Comparison of ENCODE assay signal across 19 mouse cellular contexts in the genomic region with DNA sequence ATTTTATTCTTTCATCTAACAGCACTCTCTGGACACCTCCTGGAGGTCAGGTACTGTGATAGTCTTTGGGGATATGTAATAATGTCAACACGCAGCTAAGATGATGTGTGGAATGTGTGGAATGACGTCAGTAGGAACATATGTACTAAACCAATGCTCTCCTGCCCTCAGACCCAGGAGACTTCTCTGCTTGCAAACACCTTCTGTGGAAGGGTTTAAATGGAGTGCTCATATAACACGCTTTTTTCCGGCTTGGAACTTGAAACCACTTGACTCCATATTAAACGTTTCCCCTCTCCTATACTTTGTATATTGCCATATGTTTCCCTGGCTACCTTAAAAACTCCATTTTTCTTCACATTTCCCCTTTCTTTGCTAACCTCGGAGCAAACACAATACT.
DNase-seq lines count a peak whose midpoint lies in the region; ATAC-seq and TF ChIP-seq lines count a peak whose summit lies in the region.
"Had no signal": no experiment of that assay in that cellular context is flagged by ENCODE, and none has a peak within 500 bp of the region (broad histone marks: within the 10 kb centered on the region; RNA-seq: fewer than 3 reads in every experiment).

No protein-coding gene starts in this region.

- H3K36me3 ChIP-seq in limb, embryonic 12.5 days = no peaks in the 10 kb centered on the region
- H3K36me3 ChIP-seq in limb, embryonic 10.5 days = no peaks in the 10 kb centered on the region
- H3K36me3 ChIP-seq in limb, embryonic 13.5 days = no peaks in the 10 kb centered on the region
- no peaks in the 10 kb centered on the region for H3K36me3 ChIP-seq in heart, adult 2 months (ENCODE audit: control insufficient read depth, insufficient read depth, low read length)
- H3K36me3 ChIP-seq: embryonic facial prominence, embryonic 13.5 days; forebrain, embryonic 15.5 days had no signal

- 47% methylated on average over 6 of the region's 6 CpGs for WGBS in limb, embryonic 12.5 days
- WGBS in limb, embryonic 10.5 days = 89% methylated on average over 6 of the region's 6 CpGs
- WGBS in limb, embryonic 13.5 days = 27% methylated on average over 6 of the region's 6 CpGs
- WGBS in heart, adult 2 months = 66% methylated on average over 6 of the region's 6 CpGs

- no peaks in the 10 kb centered on the region for H3K79me2 ChIP-seq in heart, adult 2 months (replicated peaks; ENCODE audit: control insufficient read depth, insufficient read depth, low read length)

- 0 out of 2 replicates have a peak, but pooled peaks cover 3% of the 10 kb centered on the region for H3K27me3 ChIP-seq in limb, embryonic 12.5 days
- H3K27me3 ChIP-seq in limb, embryonic 10.5 days (ENCODE audit: low read depth, poor library complexity, severe bottlenecking) = no peaks in the 10 kb centered on the region
- no peaks in the 10 kb centered on the region for H3K27me3 ChIP-seq in limb, embryonic 13.5 days
- H3K27me3 ChIP-seq in heart, adult 2 months (ENCODE audit: control insufficient read depth, insufficient read depth, low read length) = no peaks in the 10 kb centered on the region
- H3K27me3 ChIP-seq: embryonic facial prominence, embryonic 13.5 days; forebrain, embryonic 13.5 days; forebrain, embryonic 15.5 days had no signal

- intact Hi-C loops in heart, adult 2 months (cut with DNase I) = no loop called here

- no peak for TF ChIP-seq EP300 in heart, adult 2 months (IDR thresholded peaks at IDR 0.05; ENCODE audit: insufficient read depth, low read depth, low read length)

- peak; percentile 37; the same call in 1 of the 2 replicates for ATAC-seq in limb, embryonic 12.5 days (ENCODE audit: insufficient number of reproducible peaks, insufficient read depth, low FRiP score, low TSS enrichment, low read depth)
- peak; percentile 72 for ATAC-seq in limb, embryonic 13.5 days (ENCODE audit: low FRiP score, low read depth)
- ATAC-seq: forebrain, embryonic 13.5 days; forebrain, embryonic 15.5 days; forebrain, postnatal 0 days had no signal

- 0 out of 2 replicates have a peak, but pooled peaks cover 4% of the 10 kb centered on the region for H3K4me1 ChIP-seq in limb, embryonic 12.5 days (replicated peaks)
- H3K4me1 ChIP-seq in limb, embryonic 10.5 days = no peaks in the 10 kb centered on the region
- H3K4me1 ChIP-seq in limb, embryonic 13.5 days = peaks cover 9% of the 10 kb centered on the region
- no peaks in the 10 kb centered on the region for H3K4me1 ChIP-seq in heart, adult 2 months (ENCODE audit: control insufficient read depth, insufficient read depth, low read length)
- H3K4me1 ChIP-seq: embryonic facial prominence, embryonic 13.5 days; forebrain, embryonic 13.5 days; forebrain, embryonic 15.5 days had no signal

- no peak overlapping the region for H3K4me3 ChIP-seq in limb, embryonic 12.5 days (replicated peaks)
- no peak overlapping the region for H3K4me3 ChIP-seq in limb, embryonic 10.5 days
- H3K4me3 ChIP-seq in limb, embryonic 13.5 days = no peak overlapping the region
- H3K4me3 ChIP-seq in heart, adult 2 months = no peak overlapping the region
- H3K4me3 ChIP-seq: embryonic facial prominence, embryonic 13.5 days; forebrain, embryonic 13.5 days; forebrain, embryonic 15.5 days had no signal

- no peak for TF ChIP-seq CTCF in heart, adult 2 months (IDR thresholded peaks at IDR 0.05)

- H3K27ac ChIP-seq in limb, embryonic 12.5 days = no peak overlapping the region
- no peak overlapping the region for H3K27ac ChIP-seq in limb, embryonic 10.5 days
- no peak overlapping the region for H3K27ac ChIP-seq in limb, embryonic 13.5 days
- no peak overlapping the region for H3K27ac ChIP-seq in heart, adult 2 months
- H3K27ac ChIP-seq: embryonic facial prominence, embryonic 13.5 days; forebrain, embryonic 13.5 days; forebrain, embryonic 15.5 days had no signal

- no peak overlapping the region for H3K4me2 ChIP-seq in limb, embryonic 12.5 days
- no peak overlapping the region for H3K4me2 ChIP-seq in limb, embryonic 13.5 days (replicated peaks)
- H3K4me2 ChIP-seq: embryonic facial prominence, embryonic 13.5 days; forebrain, embryonic 13.5 days; forebrain, embryonic 15.5 days had no signal

- TF ChIP-seq POLR2A in heart, adult 2 months (IDR thresholded peaks at IDR 0.05; ENCODE audit: insufficient read depth, low read depth, low read length) = no peak

- H3K9me3 ChIP-seq in limb, embryonic 12.5 days = no peaks in the 10 kb centered on the region
- H3K9me3 ChIP-seq in limb, embryonic 10.5 days (replicated peaks) = no peaks in the 10 kb centered on the region
- H3K9me3 ChIP-seq in limb, embryonic 13.5 days = no peaks in the 10 kb centered on the region
- H3K9me3 ChIP-seq: embryonic facial prominence, embryonic 13.5 days; forebrain, embryonic 13.5 days; forebrain, embryonic 15.5 days had no signal

- DNase-seq in limb, embryonic 10.5 days (ENCODE audit: low spot score) = no peak
- no peak for DNase-seq in right cerebral cortex, adult 18-20 months
- no peak for DNase-seq in heart, adult 2 months
- DNase-seq: adrenal gland, adult 2 months; adrenal gland, postnatal 10 days; adrenal gland, postnatal 25 days; cerebellum, adult 11 months; cerebellum, adult 18-20 months; cerebellum, adult 8-10 months; cerebellum, adult 9-11 months; cerebellum, postnatal 14 days; cerebellum, postnatal 36 days; embryo, embryonic 11 days; forebrain, postnatal 0 days had no signal

- no peak overlapping the region for H3K9ac ChIP-seq in limb, embryonic 12.5 days (replicated peaks)
- H3K9ac ChIP-seq in limb, embryonic 13.5 days = no peak overlapping the region
- no peak overlapping the region for H3K9ac ChIP-seq in heart, adult 2 months (ENCODE audit: low read depth, low read length)
- H3K9ac ChIP-seq: embryonic facial prominence, embryonic 13.5 days; forebrain, embryonic 13.5 days; forebrain, embryonic 15.5 days; forebrain, postnatal 0 days had no signal
